Mouse (Mus musculus): ENCODE measurements around the gene Baiap2l1.

The Baiap2l1 gene

DNA sequence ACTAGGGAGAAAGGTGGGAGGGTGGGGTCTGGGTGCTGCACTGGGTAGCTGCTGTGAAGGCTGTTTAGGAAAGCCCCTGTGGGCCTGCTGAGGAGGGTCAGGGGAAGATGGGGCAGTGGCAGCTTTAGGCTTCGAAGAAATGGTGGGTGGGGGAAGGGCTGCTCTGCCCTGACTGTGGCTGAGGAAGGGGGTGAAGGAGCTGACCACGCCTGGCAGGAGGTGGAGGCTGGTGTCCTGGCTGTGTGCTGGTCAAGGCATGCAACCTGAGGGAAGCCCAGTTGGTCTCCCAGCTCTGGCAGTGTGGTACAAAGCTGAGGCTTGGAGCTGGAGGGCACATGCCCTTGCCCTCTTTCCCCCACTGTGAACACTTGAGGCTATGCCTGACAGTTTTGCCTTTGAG is 99.2 kb downstream of the Baiap2l1 start:
- in situ Hi-C loops (cut with MboI, MseI): no loop called here

DNA sequence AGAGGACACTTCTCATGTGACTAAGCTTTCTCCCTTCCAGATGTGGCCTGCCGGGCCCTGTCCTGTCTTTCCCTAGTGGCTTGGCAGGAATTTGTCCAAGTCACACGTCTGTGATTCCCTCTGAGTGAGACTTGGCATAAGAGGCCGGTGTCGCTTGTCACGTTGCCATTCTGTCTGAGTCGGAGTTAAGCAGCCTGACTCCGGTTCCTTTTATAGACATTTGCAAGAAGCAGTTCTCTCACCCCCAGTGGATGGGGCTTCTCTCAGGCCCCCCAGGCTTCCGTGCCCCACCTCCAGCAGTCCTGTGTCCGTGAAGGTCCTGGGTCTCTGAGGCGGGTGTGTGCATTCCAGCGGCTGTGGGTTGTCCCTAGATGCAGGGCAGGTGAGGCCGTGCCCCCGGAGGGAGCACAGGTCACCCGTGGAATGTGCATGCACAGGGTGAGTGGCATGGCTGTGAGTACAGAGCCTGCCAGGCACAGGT is 99.7 kb downstream of the Baiap2l1 start:
- in situ Hi-C loops (cut with MboI, MseI): no loop called here

DNA sequence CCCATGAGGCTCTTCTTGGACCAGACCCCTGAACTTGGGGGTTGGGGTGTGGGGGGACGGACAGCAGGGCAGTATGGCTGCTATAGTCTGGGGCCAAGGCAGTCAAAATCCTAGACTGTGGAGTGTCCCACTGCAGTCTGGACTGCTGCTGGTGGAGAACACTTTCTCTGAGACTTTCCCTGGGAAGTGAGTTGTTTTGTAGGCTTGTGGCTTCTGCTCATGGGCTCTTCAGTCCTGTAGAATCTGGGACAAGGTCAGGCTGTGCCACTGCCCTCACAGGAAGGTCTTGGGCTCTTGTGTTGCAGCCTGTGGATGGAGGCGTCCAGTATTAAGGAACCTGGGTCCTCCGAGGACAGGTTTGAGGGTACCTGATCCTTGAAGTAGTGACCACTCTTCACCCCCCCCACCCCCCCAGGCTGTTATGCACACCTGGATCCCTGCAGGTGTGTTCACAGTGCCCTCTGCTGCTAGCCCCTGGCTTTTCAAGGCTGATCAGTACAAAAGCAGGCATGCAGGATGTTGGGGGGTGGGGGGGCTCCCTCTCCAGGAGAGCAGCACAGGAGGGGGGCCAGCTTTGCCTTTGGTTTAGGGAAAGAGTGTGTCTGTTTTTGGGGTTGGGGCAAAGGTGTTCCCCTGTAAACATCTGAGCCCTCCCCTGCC is 100.3 kb downstream of the Baiap2l1 start:
- in situ Hi-C loops (cut with MboI, MseI): no loop called here

DNA sequence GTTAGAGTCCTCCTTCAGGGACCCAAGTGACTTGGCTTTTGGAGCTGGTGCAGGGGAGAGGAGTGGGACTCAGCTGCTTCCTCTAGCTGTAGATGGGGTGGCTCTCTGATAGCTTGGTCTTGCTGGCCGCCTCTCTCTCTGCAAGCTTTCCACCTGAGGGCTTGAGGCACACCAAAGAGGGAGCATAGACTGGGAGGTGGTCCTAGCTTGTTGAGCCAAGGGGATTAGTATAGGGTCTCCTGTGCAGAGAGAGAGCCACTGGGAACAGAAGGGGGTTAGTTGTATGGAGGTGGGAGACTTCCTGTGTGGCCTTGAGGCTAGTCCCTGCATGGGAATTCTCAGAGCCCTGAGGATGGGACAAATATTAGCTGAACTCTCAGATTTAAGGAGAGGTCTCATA is 101.0 kb downstream of the Baiap2l1 start:
- in situ Hi-C loops (cut with MboI, MseI): no loop called here

DNA sequence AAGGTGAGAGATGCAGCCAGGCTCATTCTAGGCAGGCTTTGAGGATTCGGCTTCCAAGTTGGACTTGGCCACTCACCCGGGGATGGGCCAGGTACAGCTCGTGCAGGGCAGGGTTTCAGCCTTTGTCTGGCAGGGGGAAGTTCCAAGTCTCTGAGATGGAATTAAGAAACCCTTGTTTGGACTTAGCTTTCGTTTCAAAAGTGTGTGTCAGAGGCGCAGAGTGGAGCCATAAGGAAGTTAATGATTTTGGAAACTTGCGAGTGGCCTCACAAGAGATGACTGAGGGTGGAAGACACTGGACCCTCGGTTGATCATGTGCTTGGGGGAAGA is 101.4 kb downstream of the Baiap2l1 start:
- in situ Hi-C loops (cut with MboI, MseI): no loop called here

DNA sequence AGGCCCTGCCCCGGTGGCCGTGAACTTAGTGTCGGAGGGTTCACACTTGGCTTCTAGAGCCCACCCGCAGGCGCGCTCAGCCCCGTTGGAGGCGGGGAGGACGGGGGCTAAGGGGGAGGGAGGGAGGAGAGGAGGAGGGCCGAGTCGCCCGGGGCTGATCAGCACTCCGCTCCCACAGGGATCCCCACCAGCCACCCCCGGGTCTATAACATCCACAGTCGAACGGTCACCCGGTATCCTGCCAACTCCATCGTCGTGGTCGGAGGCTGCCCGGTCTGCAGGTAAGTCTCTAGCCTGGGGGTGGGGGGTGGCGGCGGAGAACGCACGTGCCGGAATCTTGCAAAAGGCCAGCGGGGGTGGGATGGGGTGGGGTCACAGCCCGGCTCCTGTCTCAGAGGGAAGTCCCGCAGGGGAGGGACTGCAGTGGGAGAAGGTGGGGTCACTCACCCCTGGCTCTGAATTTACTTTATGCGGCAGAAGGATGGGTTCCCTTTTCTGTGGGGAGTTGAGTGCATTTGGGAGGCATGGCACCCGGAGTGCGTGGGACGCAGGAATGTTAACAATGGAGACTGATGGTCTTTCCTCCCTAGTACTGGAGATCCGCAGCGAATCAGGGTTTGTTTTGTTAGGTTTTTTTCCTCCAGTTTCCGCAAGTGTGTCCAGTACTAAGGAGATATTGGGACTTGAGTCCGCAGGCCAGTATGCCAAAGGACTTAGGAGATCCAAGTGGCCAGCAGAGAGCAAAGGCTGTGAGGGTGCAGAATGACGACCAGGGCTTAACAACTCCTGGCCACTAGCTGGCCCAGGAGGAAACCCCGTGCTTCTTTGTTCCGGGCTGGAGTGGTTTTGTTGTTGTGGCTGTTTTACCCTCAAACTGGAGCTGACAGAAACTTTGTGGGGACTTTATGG is 102.0 kb downstream of the Baiap2l1 start:
- in situ Hi-C loops (cut with MboI, MseI): no loop called here

DNA sequence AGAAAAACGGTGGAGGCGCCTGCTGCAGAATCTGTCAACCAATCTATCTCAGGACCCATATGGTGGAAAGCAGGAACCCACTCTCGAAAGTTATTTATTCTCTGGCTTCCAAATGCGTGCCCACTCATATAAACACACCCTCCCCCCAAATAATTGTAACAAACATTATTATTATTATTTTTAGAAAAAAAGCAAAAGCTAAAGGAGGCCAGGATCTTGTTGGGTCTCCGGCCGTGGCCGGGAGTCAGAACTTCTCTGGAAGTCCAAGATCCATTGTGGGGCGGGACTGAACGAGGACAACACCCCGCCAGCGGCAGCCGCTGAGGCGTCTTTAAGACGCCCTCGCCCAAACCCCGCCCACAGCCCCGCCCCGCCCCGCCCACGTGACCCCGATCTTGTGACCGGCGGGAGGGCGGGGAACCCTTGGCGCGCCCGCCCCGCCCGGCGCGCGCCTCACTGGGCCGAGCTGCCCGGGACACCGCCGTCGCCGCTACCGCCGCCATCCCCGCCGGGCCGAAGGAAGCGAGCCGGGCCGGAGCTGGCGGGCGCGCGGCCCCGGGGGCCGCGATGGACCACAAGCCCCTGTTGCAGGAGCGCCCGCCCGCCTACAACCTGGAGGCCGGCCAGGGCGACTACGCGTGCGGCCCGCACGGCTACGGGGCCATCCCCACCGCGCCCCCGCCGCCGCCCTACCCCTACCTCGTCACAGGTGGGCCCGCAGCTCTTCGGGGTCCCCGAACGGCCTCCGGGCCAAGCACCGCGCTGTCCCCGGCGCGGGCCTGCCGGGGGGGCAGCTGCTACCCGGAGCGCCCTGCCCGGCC is 102.9 kb downstream of the Baiap2l1 start:
- in situ Hi-C loops (cut with MboI, MseI): no loop called here

DNA sequence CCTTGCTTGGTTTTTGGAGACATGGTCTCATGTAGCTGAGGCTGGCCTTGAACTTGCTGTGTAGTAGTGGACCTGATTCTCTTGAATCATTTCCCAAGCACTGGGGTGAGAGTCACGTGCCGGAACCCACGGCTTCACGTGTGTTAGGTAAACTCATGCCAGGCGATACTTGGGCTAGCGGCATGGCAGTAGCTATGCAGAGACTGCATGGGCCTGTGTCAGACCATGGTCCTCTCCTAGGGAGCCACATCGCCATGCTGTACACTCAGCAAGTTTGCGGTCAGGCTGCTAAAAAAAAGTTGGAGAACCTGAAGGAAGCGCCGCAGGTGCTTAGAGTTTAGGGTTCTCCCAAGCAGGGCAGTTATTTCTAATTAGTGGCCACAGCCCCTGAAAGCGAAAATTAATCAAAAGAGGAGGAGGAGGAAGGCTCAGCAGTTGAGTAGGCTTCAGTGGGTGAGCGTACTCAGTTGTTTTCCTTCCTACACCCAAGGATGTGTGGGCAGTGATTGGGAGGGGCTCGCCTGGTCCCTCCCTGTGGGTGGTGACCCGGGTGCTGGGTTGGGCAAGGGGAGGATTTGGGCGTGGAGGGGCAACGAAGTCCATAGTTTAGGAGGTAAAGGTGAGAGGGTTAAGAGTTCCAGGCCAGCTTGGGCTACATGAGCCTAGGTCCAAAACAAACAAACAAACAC is 103.6 kb downstream of the Baiap2l1 start:
- in situ Hi-C loops (cut with MboI, MseI): no loop called here

DNA sequence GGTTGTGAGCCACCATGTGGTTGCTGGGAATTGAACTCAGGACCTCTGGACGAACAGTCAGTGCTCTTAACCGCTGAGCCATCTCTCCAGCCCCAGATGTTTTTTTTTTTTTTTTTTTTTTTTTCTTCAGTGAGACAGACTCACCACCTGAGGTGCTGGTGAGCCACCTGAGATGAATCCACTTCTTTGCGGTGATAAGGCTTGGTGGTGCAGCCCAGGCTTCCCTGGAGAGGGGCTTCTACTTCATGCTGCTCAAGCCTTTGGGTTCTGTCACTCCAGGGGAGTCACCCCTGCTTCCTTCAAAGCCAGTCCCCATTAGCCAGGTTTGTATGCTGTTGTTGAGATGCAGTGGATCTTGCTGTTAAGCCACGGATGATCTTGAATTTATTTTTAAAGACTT is 104.7 kb downstream of the Baiap2l1 start:
- in situ Hi-C loops (cut with MboI, MseI): no loop called here

DNA sequence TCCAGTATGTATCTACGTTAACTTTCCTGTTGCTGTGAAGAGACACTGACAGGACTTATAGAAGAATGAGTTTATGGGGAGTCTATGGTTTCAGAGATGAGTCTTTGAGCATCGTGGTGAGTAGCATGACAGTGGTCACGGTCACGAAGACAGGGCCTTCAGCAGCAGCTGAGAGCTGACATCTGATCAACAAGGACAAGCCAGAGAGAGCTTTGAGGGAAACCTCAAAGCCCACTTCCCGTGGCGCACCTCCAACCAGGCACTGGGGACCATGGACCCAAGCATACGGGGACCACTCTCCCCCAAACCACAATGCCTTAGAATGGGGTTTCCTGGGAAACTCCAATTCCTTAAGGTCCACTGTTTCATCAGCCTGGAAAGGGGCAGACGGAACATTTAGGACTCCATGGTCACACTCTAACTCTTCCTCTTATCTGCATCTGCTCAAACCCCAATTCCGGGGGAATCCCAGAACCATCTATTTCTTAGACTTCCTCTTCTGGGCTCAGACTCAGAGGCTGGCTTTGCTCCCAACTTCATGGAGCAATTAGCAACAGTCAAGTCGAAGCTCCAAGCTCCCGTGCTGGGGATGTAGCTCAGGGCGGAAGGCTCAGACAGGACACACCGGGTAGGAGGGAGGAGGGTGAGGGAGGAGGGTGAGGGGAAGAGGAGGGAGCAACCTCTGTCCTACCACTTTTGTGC is 105.9 kb downstream of the Baiap2l1 start:
- in situ Hi-C loops (cut with MboI, MseI): no loop called here

DNA sequence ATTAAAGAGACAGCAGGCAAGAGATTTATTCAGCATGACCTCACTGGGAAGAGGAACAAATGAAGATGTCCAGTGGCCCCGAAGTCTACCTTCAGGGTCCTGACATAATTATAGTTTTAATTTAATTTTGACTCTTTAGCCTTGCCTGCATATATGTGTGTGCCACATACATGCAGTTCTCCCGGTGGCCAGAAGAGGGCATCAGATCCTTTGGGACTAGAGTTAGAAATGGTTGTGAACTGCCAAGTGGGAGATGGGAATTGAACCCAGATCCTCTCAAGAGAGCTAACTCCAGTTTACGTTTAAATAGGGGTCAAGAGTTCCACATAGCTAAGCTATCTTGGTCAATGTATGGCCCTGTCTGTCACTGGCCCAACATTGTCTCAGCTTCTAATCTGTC is 108.0 kb downstream of the Baiap2l1 start:
- in situ Hi-C loops (cut with MboI, MseI): loop anchor here (5.0 kb wide), 1 partner anchor 97 kb away; no protein-coding TSS in a partner anchor

DNA sequence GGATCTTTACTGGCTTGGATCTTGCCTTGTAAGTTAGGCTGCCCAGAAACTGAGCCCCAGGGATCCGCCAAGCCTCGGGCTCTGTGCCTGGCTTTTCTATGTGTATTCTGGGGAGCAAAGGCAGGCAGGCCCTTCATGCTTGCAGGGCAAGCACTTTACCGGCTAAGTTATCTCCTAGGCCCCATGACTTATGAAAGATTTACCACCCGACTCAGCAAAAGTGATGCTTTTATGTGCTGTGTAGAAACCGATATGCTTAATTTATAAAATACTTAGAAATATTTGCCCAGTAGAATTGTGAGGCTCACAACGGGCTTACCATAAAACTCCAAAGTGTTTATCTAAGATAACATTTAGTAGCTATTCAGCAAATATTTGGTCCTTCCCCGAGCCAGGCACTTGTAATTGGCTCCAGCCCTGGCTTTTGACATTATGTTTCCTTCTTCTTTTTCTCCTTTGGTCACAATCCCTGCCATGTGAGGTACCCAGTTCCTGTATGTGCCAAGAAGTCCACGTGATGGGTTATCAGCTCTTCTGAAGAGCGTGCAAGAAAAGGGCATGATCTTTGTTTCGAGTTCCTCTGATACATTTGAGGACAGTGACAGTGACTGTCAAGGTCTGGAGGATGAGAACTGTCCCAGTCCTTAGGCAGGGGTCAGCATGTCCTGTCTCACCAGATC is 109.9 kb downstream of the Baiap2l1 start:
- in situ Hi-C loops (cut with MboI, MseI): loop anchor here (5.0 kb wide), 1 partner anchor 99 kb away; no protein-coding TSS in a partner anchor

DNA sequence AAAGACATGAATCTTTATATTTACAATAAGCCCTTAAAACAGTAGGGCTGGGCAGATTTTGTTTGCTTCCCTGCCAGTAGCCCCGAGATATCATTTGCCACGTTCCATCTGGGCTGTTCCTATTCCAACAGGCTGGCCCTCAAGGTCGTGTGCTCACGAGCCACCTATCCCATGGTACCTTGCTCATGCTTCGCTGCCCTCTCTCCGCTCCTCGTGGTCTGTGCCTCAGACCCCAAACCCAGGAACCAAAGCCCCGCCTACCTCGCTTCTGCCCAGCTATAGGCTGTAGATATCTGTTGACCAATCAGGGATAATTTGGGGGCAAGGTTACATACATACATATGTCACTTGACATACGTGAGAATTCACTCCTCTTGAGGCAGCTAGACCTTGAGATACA is 110.6 kb downstream of the Baiap2l1 start:
- in situ Hi-C loops (cut with MboI, MseI): loop anchor here (5.0 kb wide), 1 partner anchor 100 kb away; no protein-coding TSS in a partner anchor

DNA sequence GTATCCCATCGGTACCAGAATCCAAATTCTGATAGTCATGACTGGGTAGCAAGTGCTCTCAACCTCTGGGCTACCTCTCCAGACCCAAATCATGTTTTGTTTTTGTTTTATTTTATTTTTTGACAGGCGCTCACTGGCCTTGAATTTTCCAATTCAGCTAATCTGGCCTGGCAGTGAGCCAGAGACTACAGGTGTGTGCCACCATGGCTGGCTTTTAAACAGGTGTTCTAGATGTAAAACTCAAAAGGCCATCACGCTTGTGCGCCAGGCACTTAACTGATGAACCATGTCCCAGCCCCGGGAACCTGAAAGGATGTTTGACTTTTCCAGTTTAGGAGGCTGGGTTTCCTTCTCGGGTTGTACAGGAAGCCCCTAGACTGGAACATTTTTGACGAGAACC is 111.2 kb downstream of the Baiap2l1 start:
- in situ Hi-C loops (cut with MboI, MseI): loop anchor here (5.0 kb wide), 1 partner anchor 101 kb away; no protein-coding TSS in a partner anchor

DNA sequence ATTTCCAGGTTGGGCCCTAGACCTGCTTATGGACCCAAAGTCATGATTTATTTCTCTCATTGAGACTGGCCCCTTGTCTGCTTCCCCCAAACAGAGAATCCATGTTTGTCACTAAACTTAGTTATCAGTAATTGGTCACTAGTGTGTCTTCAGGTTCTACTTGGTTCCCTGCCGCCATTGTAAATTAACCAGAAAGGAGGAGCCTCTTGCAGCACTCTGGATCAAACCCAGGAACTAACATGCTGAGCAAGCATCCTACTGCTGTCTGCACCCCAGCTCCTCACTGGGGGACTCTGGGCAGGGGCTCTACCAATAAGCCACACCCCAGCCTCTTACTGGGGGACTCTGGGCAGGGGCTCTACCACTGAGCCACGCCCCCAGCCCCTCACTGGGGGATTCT is 112.3 kb downstream of the Baiap2l1 start:
- in situ Hi-C loops (cut with MboI, MseI): loop anchor here (5.0 kb wide), 1 partner anchor 102 kb away; no protein-coding TSS in a partner anchor

DNA sequence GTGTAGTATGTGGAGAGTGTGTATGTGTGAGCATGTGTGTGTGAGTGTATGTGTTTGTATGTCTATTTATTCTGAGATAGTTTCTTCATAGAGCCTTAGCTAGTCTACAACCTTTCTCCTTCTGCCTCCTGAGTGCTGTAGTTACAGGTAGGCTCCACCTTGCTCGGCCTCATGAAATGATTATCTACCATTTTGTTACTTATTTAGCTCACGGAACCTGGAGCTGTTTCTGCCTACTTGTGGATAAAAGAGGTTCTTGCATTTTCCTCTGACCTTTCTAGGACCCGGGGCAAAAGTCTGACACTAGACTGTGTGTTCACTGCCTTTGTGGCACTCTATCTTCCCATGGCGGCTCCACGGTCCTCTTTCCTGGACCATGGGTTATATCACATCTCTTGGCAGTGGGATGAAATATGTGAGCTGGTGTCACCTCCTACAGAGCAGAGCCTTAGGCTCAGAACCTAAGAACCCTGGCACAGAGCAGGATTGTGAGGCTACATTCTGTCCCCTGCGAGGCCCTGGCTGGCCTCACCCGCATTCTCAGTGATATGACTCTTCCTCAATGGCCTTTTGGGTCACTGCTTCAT is 113.9 kb downstream of the Baiap2l1 start, which contains the start of gene Bri3:
Bri3 (plus strand) TSS at position 537 of the 587 bp plus-strand sequence.
- in situ Hi-C loops (cut with MboI, MseI): no loop called here

DNA sequence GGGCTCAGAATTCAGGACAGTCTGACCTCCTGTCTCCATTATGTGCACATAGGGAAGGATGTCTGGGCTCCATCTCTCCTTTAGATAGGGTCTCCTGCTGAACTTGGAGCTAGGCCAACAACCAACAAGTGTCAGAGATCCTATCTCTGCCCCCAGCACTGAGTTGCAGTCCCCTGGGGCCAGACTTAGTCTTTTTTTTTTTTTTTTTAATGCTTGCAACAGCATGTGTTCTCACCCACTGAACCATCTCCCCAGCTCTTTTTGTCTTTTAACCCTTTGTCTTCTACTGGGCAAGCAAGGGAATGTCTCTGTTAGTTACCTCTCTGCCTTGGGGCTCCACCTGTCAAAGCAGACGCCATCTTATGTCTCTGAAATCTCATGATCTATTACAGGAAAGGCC is 118.9 kb downstream of the Baiap2l1 start:
- in situ Hi-C loops (cut with MboI, MseI): no loop called here

DNA sequence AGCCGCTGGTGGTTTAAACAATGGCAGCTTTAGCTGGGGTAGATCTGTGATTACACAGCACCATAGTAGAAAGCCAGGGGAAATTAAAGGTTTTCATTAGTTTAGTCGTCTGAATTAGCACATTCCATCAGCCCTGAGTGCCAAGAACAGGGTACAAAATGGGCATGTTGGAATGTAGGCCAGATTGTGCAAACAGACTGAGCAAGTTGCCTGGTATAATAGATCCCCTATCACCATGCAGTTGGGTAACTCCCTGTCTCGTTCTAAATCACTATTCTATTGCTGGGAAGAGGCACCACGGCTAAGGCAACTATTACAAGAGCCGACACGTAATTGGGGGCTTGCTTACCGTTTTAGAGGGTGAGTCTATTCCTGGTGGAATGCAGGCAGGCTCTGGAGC is 123.2 kb downstream of the Baiap2l1 start:
- in situ Hi-C loops (cut with MboI, MseI): no loop called here

DNA sequence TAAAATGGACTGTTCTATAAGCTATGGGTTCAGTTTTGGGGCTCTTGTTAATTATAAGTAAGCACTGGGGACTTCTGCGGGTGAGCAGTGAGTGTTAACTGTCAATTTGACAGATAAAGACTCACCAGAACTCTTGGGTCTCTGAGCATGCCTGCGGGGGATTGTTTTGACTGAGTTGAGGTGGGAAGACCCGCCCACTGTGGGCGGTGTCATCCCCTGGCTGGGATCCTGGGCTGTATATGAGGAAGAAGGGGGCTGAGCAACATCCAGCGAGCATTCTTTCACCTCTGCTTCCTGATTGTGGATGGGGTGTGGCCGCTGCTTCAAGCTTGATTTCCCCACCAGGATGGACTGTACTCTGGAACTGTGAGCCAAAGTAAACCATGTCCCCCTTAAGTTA is 123.7 kb downstream of the Baiap2l1 start:
- in situ Hi-C loops (cut with MboI, MseI): no loop called here

DNA sequence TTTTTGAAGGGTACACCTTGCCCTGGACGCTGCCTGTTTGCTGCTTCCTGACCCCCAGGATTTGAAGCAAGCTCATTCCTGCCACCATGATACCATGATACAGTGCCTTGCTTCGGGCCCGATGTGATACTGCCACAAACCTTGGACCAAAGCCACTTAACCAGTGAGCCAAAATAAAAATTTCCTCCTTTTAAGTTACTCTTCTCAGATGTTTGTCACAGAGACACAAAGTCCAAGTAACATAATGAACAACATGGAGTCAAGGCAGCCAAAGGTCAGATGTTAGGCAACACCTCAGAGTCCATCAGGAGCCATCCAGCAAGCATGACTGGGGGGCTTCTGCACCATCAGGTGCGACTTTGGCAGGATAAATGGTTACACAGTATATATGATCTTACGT is 125.4 kb downstream of the Baiap2l1 start:
- in situ Hi-C loops (cut with MboI, MseI): no loop called here

All from T-helper 2 cell (primary cell).